Mouse (Mus musculus): ENCODE measurements at regions not wholly inside any gene's neighbourhood (a gene's known extent, or its start where the extent isn't known, plus 50 kb on each side); places are given as distances from the start of the nearest gene placed in this dataset.

DNA sequence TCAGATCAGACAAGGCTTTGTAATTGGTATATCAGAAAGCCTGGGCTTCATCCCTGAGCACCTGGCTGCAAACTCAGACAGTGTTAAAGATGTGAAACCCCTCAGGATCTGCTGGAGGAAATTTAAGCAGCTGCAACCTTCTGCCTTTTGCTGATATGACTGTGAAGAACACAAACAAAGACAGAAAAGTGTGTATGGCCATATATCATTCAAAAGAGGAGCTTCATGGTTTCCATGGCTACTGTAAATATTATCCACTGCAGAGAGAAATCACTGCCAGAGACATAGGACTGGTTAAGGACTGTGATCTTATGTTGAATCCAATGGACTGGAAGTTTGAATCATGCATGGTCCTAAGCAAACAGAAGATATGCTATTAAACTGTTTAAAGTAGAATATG, 402.6 kb upstream of the Ercc4 start:
- no peak for TF ChIP-seq CTCF (IDR thresholded peaks at IDR 0.05; ENCODE audit: control insufficient read depth, insufficient read depth, insufficient replicate concordance, low read depth, low read length)
- no peak for TF ChIP-seq POLR2A (IDR thresholded peaks at IDR 0.05; ENCODE audit: control insufficient read depth, low read depth, low read length)
